Mouse (Mus musculus): ENCODE measurements around the gene Tmem151a. TPM values are rescaled to one million over a fixed set of nuclear protein-coding genes. Genes with fewer than 3 reads are reported as not detected.

The Tmem151a gene
- polyA plus RNA-seq, 1 experiment from 2014 or later: 0.47 TPM

DNA sequence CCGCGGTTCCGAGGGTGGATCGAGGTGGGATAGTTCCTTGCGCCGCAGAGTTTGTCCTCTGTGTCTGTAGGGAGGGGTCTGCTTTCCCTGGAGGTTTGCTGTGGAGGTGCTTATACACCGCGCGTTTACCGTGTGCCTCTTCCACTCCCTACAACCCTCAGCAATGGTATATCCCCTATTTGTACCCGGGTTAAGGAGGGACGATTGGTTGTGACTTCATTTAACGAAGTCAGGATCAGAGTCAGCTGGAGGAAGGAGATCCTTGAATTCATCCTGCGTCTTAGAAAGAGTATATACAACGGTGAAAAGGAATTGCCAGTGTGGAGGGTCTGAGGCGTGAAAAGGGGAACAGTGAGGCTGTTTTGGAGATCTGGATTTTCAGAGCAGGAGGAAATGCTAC lies 43.7 kb downstream of the Tmem151a start:
- Histone ChIP-seq H3K27me3 (ENCODE audit: poor library complexity, severe bottlenecking) (peaks cover 11% of the 10 kb centered on the region), H3K4me3 (peak overlapping the region; percentile 92), H3K9me3 (no peaks in the 10 kb centered on the region), H3K36me3 (replicated peaks) (peaks cover 38% of the 10 kb centered on the region), H3K4me1 (peaks cover 53% of the 10 kb centered on the region), H3K27ac (peak overlapping the region; percentile 84)
- DNase-seq (ENCODE audit: extremely low spot score, low spot score): no peak
- 3% methylated on average over 16 of the region's 16 CpGs for WGBS

DNA sequence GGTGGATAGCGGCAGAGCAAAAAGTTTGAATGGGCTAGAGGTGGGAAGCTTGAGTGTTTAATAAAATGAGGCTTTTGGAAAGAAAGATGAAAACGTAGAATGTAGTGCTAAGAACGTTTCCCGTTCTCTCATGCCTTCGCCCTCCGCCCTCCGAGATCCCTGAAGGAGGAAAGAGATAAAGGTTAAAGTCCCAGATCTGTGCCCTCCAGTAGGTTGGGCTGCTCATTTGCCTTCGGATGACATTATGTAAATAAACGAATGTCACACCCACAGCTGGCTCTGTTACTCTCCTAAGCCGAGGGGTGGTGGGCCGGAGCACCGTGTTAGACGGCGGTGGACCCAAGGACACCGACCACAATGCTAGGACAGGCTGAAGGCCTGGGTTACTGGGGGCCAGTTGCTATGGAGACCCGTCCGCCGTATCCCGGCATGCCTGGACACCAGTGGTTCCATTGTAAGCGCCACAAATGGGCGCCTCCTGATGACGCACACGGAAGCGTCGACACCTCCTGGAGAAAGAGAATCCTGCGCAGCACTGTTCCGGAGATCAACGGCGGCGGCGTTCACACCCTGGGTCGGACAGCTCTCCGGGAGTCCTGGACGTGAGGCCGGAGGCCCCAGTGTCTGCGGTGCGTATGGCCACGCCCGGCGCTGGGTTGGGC lies 44.3 kb downstream of the Tmem151a start, which contains the start of gene Brms1:
Gene Brms1 (plus strand): TSS at position 493 of the 662 bp plus-strand sequence.
- peaks cover 56% of the 10 kb centered on the region for H3K4me1 ChIP-seq
- H3K27ac ChIP-seq: peak within 1 kb of the TSS; percentile 84
- H3K9me3 ChIP-seq: no peaks in the 10 kb centered on the region
- peaks cover 32% of the 10 kb centered on the region for H3K36me3 ChIP-seq (replicated peaks)
- DNase-seq (ENCODE audit: extremely low spot score, low spot score): peak; percentile 94
- H3K4me3 ChIP-seq: peak within 1 kb of the TSS; percentile 92
- WGBS: 10% methylated on average over 40 of the region's 40 CpGs
- H3K27me3 ChIP-seq (ENCODE audit: poor library complexity, severe bottlenecking): peaks cover 11% of the 10 kb centered on the region

DNA sequence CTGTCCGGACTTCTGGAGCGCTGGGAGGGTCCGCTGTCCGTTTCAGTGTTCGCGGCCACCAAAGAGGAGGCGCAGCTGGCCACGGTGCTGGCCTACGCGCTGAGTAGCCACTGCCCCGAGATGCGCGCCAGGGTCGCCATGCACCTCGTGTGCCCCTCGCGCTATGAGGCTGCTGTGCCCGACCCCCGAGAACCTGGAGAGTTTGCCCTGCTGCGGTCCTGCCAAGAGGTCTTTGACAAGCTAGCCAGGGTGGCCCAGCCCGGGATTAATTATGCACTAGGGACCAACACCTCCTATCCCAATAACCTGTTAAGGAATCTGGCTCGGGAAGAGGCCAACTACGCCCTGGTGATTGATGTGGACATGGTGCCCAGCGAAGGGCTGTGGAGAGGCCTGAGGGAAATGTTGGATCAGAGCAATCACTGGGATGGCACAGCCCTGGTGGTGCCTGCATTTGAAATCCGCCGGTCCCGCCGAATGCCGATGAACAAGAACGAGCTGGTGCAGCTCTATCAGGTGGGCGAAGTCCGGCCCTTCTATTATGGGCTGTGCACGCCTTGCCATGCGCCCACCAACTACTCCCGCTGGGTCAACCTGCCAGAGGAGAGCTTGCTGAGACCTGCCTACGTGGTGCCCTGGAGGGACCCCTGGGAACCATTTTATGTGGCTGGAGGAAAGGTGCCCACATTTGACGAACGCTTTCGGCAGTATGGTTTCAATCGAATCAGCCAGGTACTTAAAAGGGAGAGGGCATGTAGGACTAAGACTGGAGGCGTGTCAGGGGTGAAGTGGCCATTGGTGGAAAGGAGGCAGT lies 45.8 kb downstream of the Tmem151a start:
- WGBS: 13% methylated on average over 41 of the region's 41 CpGs
- Histone ChIP-seq H3K4me1 (peaks cover 57% of the 10 kb centered on the region), H3K4me3 (peak overlapping the region; percentile 92), H3K9me3 (no peaks in the 10 kb centered on the region), H3K27me3 (ENCODE audit: poor library complexity, severe bottlenecking) (peaks cover 11% of the 10 kb centered on the region), H3K36me3 (replicated peaks) (peaks cover 20% of the 10 kb centered on the region), H3K27ac (peak overlapping the region; percentile 94)
- DNase-seq (ENCODE audit: extremely low spot score, low spot score): no peak

DNA sequence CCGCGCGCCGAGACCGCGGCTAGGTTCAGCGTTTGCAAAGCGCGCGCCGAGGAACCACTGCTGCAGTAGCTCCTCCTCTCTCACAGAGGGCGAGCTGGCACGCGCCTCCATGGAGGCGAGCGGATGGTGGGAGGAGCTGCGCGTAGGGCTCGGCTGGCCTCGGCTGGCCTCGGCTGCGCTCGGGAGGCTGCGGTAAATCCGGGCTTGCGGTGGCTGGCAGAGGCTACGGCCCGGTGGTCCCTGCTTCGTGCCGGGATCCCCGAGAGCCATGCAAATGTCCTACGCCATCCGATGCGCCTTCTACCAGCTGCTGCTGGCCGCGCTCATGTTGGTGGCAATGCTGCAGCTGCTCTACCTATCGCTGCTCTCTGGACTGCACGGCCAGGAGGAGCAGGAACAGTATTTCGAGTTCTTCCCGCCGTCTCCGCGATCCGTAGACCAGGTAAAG lies 46.6 kb downstream of the Tmem151a start, which contains the start of the genes B4gat1 and AC124502.3:
Gene B4gat1 (plus strand): TSS at position 118 of the 448 bp plus-strand sequence.
Gene AC124502.3 (plus strand): TSS at position 183 of the 448 bp plus-strand sequence.
- H3K36me3 ChIP-seq (replicated peaks): peaks cover 12% of the 10 kb centered on the region
- peaks cover 11% of the 10 kb centered on the region for H3K27me3 ChIP-seq (ENCODE audit: poor library complexity, severe bottlenecking)
- H3K27ac ChIP-seq: peak within 1 kb of the TSS; percentile 94
- DNase-seq (ENCODE audit: extremely low spot score, low spot score): peak; percentile 91
- H3K4me1 ChIP-seq: peaks cover 57% of the 10 kb centered on the region
- peak within 1 kb of the TSS; percentile 92 for H3K4me3 ChIP-seq
- no peaks in the 10 kb centered on the region for H3K9me3 ChIP-seq
- WGBS: under 1% methylated on average over 44 of the region's 44 CpGs

DNA sequence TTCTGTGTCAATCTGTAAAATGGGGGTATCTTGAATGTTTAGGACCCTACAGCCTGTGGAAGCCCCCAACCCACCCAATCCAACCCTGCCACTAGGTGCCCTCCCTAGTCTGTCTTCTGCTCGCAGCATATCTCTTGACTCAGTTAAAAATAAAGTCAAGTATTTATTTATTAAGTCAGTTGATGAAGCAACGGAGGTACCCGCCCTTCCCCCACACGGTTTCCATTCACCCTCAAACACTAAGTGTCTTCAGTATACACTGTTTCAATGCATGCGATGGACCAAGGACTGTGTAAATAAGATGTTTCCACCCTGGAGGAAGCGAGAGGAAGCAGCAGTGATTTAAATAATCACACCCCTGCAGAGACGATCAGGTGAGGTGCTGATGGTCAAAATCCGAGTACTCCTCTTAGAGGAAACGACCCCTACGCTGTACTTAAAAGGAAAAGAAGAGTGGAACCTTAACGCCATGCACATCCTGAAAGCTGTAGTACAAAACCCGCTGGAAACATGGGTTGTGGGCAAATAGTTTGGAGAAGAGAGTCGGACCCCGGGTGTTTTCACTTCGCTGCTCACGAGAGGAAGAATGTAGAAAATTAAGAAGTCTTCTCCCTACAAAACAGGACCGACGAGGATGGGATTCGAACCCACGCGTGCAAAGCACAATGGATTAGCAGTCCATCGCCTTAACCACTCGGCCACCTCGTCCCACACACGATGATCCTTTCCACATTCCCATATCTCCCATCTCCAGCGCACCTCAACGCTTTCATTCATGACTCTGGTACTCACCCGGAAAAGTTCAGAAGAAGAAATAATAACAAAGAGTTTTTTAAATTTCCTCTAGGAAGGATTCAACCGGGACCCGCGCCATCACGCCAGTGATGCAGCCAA lies 47.4 kb downstream of the Tmem151a start:
- Histone ChIP-seq H3K27me3 (ENCODE audit: poor library complexity, severe bottlenecking) (peaks cover 11% of the 10 kb centered on the region), H3K36me3 (replicated peaks) (peaks cover 4% of the 10 kb centered on the region), H3K9me3 (no peaks in the 10 kb centered on the region), H3K4me3 (peak overlapping the region; percentile 92), H3K27ac (peak overlapping the region; percentile 94), H3K4me1 (peaks cover 57% of the 10 kb centered on the region)
- DNase-seq (ENCODE audit: extremely low spot score, low spot score): peak; percentile 90
- WGBS: 7% methylated on average over 32 of the region's 32 CpGs

DNA sequence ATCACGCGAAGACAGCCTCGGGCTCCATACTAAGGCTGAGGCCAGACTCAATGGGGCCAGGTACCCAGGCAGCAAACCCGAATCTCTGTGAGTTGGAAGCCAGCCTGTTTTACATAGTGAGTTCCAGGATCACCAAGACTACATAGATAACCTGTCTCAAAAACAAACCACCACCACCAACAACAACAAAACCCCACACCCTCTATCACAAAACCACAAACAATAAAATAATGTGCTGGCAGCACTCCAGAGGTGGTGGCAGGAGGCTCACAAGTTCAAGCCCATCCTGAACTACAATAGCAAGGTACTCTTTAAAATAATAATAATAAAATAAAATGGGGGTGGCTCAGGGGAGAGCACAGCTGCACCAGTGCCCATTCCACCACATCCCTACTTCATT lies 48.8 kb downstream of the Tmem151a start:
- Histone ChIP-seq H3K27ac (no peak overlapping the region), H3K27me3 (ENCODE audit: poor library complexity, severe bottlenecking) (peaks cover 11% of the 10 kb centered on the region), H3K9me3 (no peaks in the 10 kb centered on the region), H3K4me3 (no peak overlapping the region), H3K4me1 (peaks cover 45% of the 10 kb centered on the region), H3K36me3 (replicated peaks) (peaks cover 7% of the 10 kb centered on the region)
- no peak for DNase-seq (ENCODE audit: extremely low spot score, low spot score)
- 83% methylated on average over 4 of the region's 4 CpGs for WGBS

DNA sequence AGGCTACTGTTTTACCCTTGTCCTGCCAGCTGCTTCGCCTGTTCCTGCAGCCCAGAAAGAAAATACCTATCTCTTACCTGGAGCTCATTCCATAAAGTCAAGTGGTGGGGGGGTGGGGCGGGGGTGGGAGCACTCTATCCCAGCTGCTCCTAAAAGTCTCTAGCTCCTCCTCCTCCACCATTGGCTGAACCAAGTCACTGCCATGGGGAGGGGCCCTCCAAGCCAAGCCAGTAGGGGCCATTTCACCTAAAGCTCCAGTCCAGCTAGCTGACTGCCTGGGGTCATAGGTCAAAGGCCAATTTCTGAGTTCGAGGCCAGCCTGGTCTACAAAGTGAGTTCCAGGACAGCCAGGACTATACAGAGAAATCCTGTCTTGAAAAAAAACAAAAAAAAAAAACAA lies 52.6 kb downstream of the Tmem151a start:
- Histone ChIP-seq H3K36me3 (replicated peaks) (peaks cover 46% of the 10 kb centered on the region), H3K27me3 (ENCODE audit: poor library complexity, severe bottlenecking) (no peaks in the 10 kb centered on the region)
- 89% methylated on average over 3 of the region's 3 CpGs for WGBS

DNA sequence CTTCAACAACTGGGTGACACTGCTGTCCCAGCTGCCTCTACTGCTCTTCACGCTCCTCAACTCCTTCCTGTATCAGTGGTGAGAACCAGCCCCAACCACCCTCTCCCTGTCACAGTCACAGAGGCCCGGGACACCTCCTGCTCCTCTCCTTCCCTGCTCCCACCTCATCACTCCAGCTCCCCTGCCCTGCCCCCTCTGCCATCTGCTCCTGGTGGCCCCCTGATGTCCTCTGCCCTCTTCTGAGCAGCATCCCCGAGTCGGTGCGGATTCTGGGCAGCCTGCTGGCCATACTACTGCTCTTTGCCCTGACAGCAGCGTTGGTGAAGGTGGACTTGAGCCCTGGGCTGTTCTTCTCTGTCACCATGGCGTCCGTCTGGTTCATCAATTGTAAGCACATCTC lies 59.2 kb downstream of the Tmem151a start:
- H3K27me3 ChIP-seq (ENCODE audit: poor library complexity, severe bottlenecking): no peaks in the 10 kb centered on the region

More for the DNA sequence above, 52.6 kb downstream of the Tmem151a start:
- H3K4me3 ChIP-seq: no peak overlapping the region
- no peak for DNase-seq (ENCODE audit: extremely low spot score, low spot score)
- H3K27ac ChIP-seq: no peak overlapping the region
- H3K4me1 ChIP-seq: peaks cover 11% of the 10 kb centered on the region
- H3K9me3 ChIP-seq: no peaks in the 10 kb centered on the region

DNA sequence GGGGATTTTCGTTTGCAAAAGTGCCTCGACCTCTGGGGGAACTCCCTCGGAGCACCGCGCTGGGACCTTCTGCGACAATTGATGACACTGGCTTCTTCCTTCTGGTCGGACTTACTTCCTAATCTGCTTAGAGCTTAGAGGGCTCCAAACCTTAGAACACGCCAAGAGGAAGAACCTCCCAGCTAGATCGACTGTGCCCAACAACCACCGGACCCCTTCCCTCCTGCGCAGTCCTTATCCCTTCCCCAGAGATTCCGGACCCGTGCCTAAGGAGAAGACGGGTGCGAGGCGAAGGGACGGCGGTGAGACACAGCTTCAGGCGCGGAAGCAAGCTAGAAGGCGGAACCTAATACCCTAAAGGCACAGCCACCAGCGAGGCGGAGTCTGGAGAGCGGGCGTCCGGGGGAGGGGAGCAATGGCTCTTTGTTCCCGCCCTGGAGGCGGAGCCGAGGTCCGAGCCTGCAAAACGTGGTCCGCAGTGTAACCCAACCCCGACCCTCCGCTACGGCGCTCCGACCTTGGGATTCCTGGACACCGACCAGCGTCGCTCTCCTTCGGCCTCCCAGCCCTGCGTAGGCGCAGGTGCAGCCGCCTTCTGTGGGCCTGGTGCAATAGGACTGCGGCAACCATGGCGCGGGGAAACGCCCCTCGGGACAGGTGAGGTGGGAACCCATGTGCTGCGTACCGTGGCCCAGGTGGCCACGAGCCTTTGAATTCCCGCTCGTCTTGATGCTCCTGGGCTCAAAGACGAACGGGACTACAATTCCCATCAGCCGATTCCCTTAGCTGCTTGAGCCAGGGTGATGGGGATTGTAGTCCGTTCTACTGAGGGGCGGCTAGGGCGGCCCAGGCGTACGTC lies 61.5 kb downstream of the Tmem151a start, which contains the start of gene Slc29a2:
Gene Slc29a2 (plus strand): TSS at position 240 of the 859 bp plus-strand sequence.
- Histone ChIP-seq H3K4me3 (peak within 1 kb of the TSS; percentile 74), H3K36me3 (replicated peaks) (peaks cover 35% of the 10 kb centered on the region), H3K27ac (peak within 1 kb of the TSS; percentile 93), H3K4me1 (peaks cover 23% of the 10 kb centered on the region), H3K9me3 (no peaks in the 10 kb centered on the region), H3K27me3 (ENCODE audit: poor library complexity, severe bottlenecking) (no peaks in the 10 kb centered on the region)
- under 1% methylated on average over 62 of the region's 62 CpGs for WGBS
- peak; percentile 94 for DNase-seq (ENCODE audit: extremely low spot score, low spot score)

More for the DNA sequence above, 59.2 kb downstream of the Tmem151a start:
- Histone ChIP-seq H3K4me3 (no peak overlapping the region; the same call in 1 of the 2 replicates), H3K36me3 (replicated peaks) (peaks cover 58% of the 10 kb centered on the region), H3K4me1 (peaks cover 23% of the 10 kb centered on the region), H3K27ac (no peak overlapping the region), H3K9me3 (no peaks in the 10 kb centered on the region)
- 95% methylated on average over 8 of the region's 8 CpGs for WGBS
- DNase-seq (ENCODE audit: extremely low spot score, low spot score): no peak

DNA sequence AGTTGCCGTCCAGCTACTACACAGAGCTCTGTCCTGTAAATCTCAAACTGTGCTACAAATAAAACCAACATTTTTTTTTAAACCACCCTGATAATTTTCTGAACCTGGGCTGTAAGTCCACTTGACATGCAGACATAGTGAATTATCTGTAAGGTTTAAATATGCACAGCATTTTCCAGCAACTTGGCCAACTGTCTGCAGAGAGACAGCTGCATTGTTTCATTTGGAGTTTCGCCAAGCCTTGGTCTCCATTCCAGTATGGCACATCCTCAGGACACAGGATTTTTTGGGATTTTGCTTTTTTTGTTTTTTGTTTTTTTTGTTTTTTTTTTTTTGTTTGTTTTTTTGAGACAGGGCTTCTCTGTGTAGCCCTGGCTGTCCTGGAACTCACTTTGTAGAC lies 63.9 kb downstream of the Tmem151a start:
- 94% methylated on average over 2 of the region's 2 CpGs for WGBS
- peaks cover 26% of the 10 kb centered on the region for H3K4me1 ChIP-seq
- no peak overlapping the region for H3K27ac ChIP-seq
- H3K36me3 ChIP-seq (replicated peaks): peaks cover 11% of the 10 kb centered on the region
- H3K4me3 ChIP-seq: no peak overlapping the region
- DNase-seq (ENCODE audit: extremely low spot score, low spot score): no peak
- no peaks in the 10 kb centered on the region for H3K9me3 ChIP-seq
- H3K27me3 ChIP-seq (ENCODE audit: poor library complexity, severe bottlenecking): no peaks in the 10 kb centered on the region

All from forebrain, embryonic 10.5 days (tissue).